In genomic region chr17:48355822-48356221, GRCm38 (mm10) we compare ENCODE assay signal across 29 mouse cellular contexts. TPM values are rescaled to one million over a fixed set of nuclear protein-coding genes. Genes with fewer than 3 reads are reported as not detected.
A peak's percentile ranks its signal among the peaks of the same experiment; 100 is the strongest.
DNase-seq lines count a peak whose midpoint lies in the region; TF ChIP-seq lines count a peak whose summit lies in the region.
"Had no signal": no experiment of that assay in that cellular context is flagged by ENCODE, and none has a peak within 500 bp of the region (broad histone marks: within the 10 kb centered on the region; RNA-seq: fewer than 3 reads in every experiment).

No protein-coding gene starts in this region.

- no peak for TF ChIP-seq POLR2A in bone marrow macrophage, adult 2 months (IDR thresholded peaks at IDR 0.05; ENCODE audit: borderline replicate concordance, low read depth, low read length)
- no peak for TF ChIP-seq POLR2A in cerebellum, adult 2 months (IDR thresholded peaks at IDR 0.05; ENCODE audit: borderline replicate concordance, insufficient read depth, low read length)

- H3K4me1 ChIP-seq in bone marrow macrophage, adult 2 months (ENCODE audit: control insufficient read depth, insufficient read depth, low read length): peaks cover 42% of the 10 kb centered on the region
- H3K4me1 ChIP-seq in cerebellum, adult 2 months (ENCODE audit: control insufficient read depth, insufficient read depth, low read length): no peaks in the 10 kb centered on the region
- H3K4me1 ChIP-seq: forebrain, embryonic 13.5 days; hindbrain, embryonic 10.5 days; midbrain, embryonic 12.5 days; stomach, embryonic 15.5 days had no signal

- H3K4me3 ChIP-seq in bone marrow macrophage, adult 2 months (ENCODE audit: insufficient read depth, low read length): no peak overlapping the region
- no peak overlapping the region for H3K4me3 ChIP-seq in cerebellum, adult 2 months (replicated peaks; ENCODE audit: insufficient read depth, low read depth, low read length)
- H3K4me3 ChIP-seq: forebrain, embryonic 13.5 days; hindbrain, embryonic 10.5 days; midbrain, embryonic 12.5 days; stomach, embryonic 15.5 days had no signal

- 83% methylated on average over 3 of the region's 3 CpGs for WGBS in cerebellum, adult 2 months

- peak; percentile 83 for DNase-seq in 3134 (ENCODE audit: extremely low read depth, insufficient read length, low spot score)
- peak; percentile 98 for DNase-seq in 3T3-L1 (ENCODE audit: low read depth, low spot score)
- DNase-seq in NIH3T3 (ENCODE audit: low read depth): peak; percentile 93
- DNase-seq in cerebellum, adult 2 months: no peak
- no peak for DNase-seq in spleen, postnatal 10 days (ENCODE audit: low spot score in 2 of 2)
- DNase-seq in gastrocnemius, postnatal 4 days (ENCODE audit: low spot score in 2 of 2): no peak
- DNase-seq in kidney, adult 8-10 months: no peak
- DNase-seq: cerebellum, adult 11 months; cerebellum, postnatal 10 days; gastrocnemius, postnatal 10 days; heart, postnatal 14 days; kidney, adult 18-20 months; layer of hippocampus, adult 9-11 months; liver; lung, adult 2 months; lung, postnatal 10 days; right cerebral cortex, postnatal 14 days; thymus, postnatal 14 days had no signal

- peak overlapping the region; percentile 94 for H3K27ac ChIP-seq in bone marrow macrophage, adult 2 months (ENCODE audit: insufficient read depth, low read depth, low read length)
- no peak overlapping the region for H3K27ac ChIP-seq in cerebellum, adult 2 months (ENCODE audit: insufficient read depth, low read length)
- H3K27ac ChIP-seq: forebrain, embryonic 13.5 days; hindbrain, embryonic 10.5 days; liver, embryonic 14.5 days; midbrain, embryonic 12.5 days; stomach, embryonic 15.5 days had no signal

- no peaks in the 10 kb centered on the region for H3K27me3 ChIP-seq in cerebellum, adult 2 months (ENCODE audit: control insufficient read depth, insufficient read depth, low read length)
- H3K27me3 ChIP-seq: forebrain, embryonic 13.5 days; midbrain, embryonic 12.5 days; stomach, embryonic 15.5 days had no signal

- TF ChIP-seq CTCF in bone marrow macrophage, adult 2 months (IDR thresholded peaks at IDR 0.05; ENCODE audit: low read depth, low read length): no peak
- no peak for TF ChIP-seq CTCF in cerebellum, adult 2 months (IDR thresholded peaks at IDR 0.05; ENCODE audit: borderline replicate concordance, insufficient read depth, low read depth, low read length)

RNA-seq across cellular contexts. Expression of gene Treml1, which starts 3.9 kb away (rescaled TPM):
- 7.6 TPM in 2 replicates for polyA plus RNA-seq in bone marrow macrophage, adult 2 months (2012; ENCODE audit: insufficient read depth, insufficient read length, missing spikeins)
- 0.11 and 0.27 TPM in 2 replicates for polyA plus RNA-seq in cerebellum, adult 2 months (2012; rRNA removed)
- under 1 TPM in 1 of 2 experiments, not detected in 1; 0.52 TPM for total RNA-seq in gastrocnemius, postnatal 4 days (2021)
- total RNA-seq: gastrocnemius, postnatal 10 days had no signal
- polyA plus RNA-seq: CD4-positive, CD25-positive, alpha-beta regulatory T cell, adult 4 months; large intestine, adult 2 months; neural tube, embryonic 14.5 days; small intestine, adult 2 months had no signal

RNA-seq across cellular contexts. Expression of gene Trem2, which starts 9.6 kb away (rescaled TPM):
- 859 and 887 TPM in 2 replicates for polyA plus RNA-seq in bone marrow macrophage, adult 2 months (2012; ENCODE audit: insufficient read depth, insufficient read length, missing spikeins)
- polyA plus RNA-seq in cerebellum, adult 2 months (2012; rRNA removed): 8.6 and 12.2 TPM in 2 replicates
- total RNA-seq in gastrocnemius, postnatal 4 days (2021): 1 to 10 TPM; 3.7 to 4.1 TPM
- polyA plus RNA-seq: CD4-positive, CD25-positive, alpha-beta regulatory T cell, adult 4 months; small intestine, adult 2 months had no signal

RNA-seq across cellular contexts. Expression of gene B430306N03Rik, which starts 39.9 kb away (rescaled TPM):
- polyA plus RNA-seq in bone marrow macrophage, adult 2 months (2012; ENCODE audit: insufficient read depth, insufficient read length, missing spikeins): 18.8 and 19.0 TPM in 2 replicates
- 0.02 and 0.11 TPM in 2 replicates for polyA plus RNA-seq in cerebellum, adult 2 months (2012; rRNA removed)
- total RNA-seq in gastrocnemius, postnatal 4 days (2021): under 1 TPM; 0.13 to 0.27 TPM
- total RNA-seq: left cerebral cortex, postnatal 10 days had no signal
- polyA plus RNA-seq: neural tube, embryonic 14.5 days had no signal

RNA-seq across cellular contexts. Expression of gene Nfya, which starts 53.9 kb away (rescaled TPM):
- polyA plus RNA-seq in bone marrow macrophage, adult 2 months (2012; ENCODE audit: insufficient read depth, insufficient read length, missing spikeins): 62.7 and 63.7 TPM in 2 replicates
- polyA plus RNA-seq in cerebellum, adult 2 months (2012; rRNA removed): 20.3 and 28.1 TPM in 2 replicates
- total RNA-seq in gastrocnemius, postnatal 4 days (2021): 10 to 100 TPM; 26.9 to 29.3 TPM

RNA-seq across cellular contexts. Expression of gene Oard1, which starts 54.0 kb away (rescaled TPM):
- polyA plus RNA-seq in bone marrow macrophage, adult 2 months (2012; ENCODE audit: insufficient read depth, insufficient read length, missing spikeins): 29.3 and 38.4 TPM in 2 replicates
- 27.4 and 27.6 TPM in 2 replicates for polyA plus RNA-seq in cerebellum, adult 2 months (2012; rRNA removed)
- 10 to 100 TPM; 11.7 to 13.4 TPM for total RNA-seq in gastrocnemius, postnatal 4 days (2021)

Comparison
In these comparisons a context has a peak if more than half of its experiments do, and no peak if none do; other contexts are left out.
1. DNase-seq: peak in 3134 (single experiment), 3T3-L1 (single experiment) and NIH3T3 (single experiment); none in cerebellum, adult 2 months (0 of 2), spleen, postnatal 10 days (0 of 2), gastrocnemius, postnatal 4 days (0 of 2) and kidney, adult 8-10 months (0 of 2).
2. RNA of gene Trem2, which starts 9.6 kb away (polyA plus RNA-seq): 859 to 887 TPM in bone marrow macrophage, adult 2 months; 8.6 to 12.2 TPM in cerebellum, adult 2 months; every median in the first group is over 10 times any median in the second.
3. RNA of gene B430306N03Rik, which starts 39.9 kb away (polyA plus RNA-seq): 18.8 to 19.0 TPM in bone marrow macrophage, adult 2 months; 0.02 to 0.11 TPM in cerebellum, adult 2 months; every median in the first group is over 10 times any median in the second.